Mouse (Mus musculus): ENCODE results near the gene Ybx3. TPM values are rescaled to one million over a fixed set of nuclear protein-coding genes. Genes with fewer than 3 reads are reported as not detected.

The Ybx3 gene
- polyA plus RNA-seq, 1 experiment, result 132 TPM

GRCm38 (mm10) chr6:131340082-131340481 is 48.2 kb downstream of the Ybx3 start:
- Histone ChIP-seq H3K4me1 (ENCODE audit: control insufficient read depth, insufficient read depth, insufficient read length, low read length) (peaks cover 17% of the 10 kb centered on the region; the same call in 1 of the 2 replicates), H3K27me3 (ENCODE audit: control insufficient read depth, insufficient read depth, low read length) (no peaks in the 10 kb centered on the region), H3K36me3 (ENCODE audit: control insufficient read depth, insufficient read depth, low read length) (peaks cover 7% of the 10 kb centered on the region; the same call in 1 of the 2 replicates), H3K27ac (ENCODE audit: insufficient read depth, low read depth, low read length) (peak overlapping the region; percentile 77), H3K4me3 (ENCODE audit: low read depth, low read length) (no peak overlapping the region)
- TF ChIP-seq CTCF (IDR thresholded peaks at IDR 0.05; ENCODE audit: extremely low read depth, insufficient read length, insufficient replicate concordance, low read depth, low read length), result no peak
- no peak for TF ChIP-seq POLR2A (IDR thresholded peaks at IDR 0.05; ENCODE audit: low read depth, low read length)
- WGBS, result 22% methylated on average over 3 of the region's 3 CpGs

DNA sequence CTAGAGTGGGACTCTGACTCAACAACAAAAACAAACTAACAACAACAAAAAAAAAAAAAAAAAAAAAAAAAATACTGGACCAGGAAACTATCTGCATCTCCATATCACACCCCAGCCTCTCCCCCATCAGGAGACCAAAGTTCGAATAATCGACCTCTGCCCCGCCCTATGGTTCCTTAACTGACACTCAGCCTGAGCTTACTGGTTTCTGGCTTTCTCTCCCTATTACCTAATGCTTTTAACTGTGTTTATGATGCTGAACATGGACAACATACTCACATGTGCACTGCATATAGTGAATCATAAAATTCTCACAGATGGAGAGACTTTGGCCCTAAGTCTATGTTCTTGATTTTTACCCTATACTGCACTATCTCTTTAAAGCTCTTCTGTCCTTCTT is 49.0 kb downstream of the Ybx3 start:
- WGBS, result 21% methylated on average over 3 of the region's 3 CpGs

GRCm38 (mm10) chr6:131338787-131339186 is 49.5 kb downstream of the Ybx3 start:
- no peaks in the 10 kb centered on the region for H3K27me3 ChIP-seq (ENCODE audit: control insufficient read depth, insufficient read depth, low read length)
- TF ChIP-seq POLR2A (IDR thresholded peaks at IDR 0.05; ENCODE audit: low read depth, low read length), result no peak
- TF ChIP-seq CTCF (IDR thresholded peaks at IDR 0.05; ENCODE audit: extremely low read depth, insufficient read length, insufficient replicate concordance, low read depth, low read length), result no peak
- H3K27ac ChIP-seq (ENCODE audit: insufficient read depth, low read depth, low read length), result peak overlapping the region; percentile 92
- peaks cover 7% of the 10 kb centered on the region; the same call in 1 of the 2 replicates for H3K36me3 ChIP-seq (ENCODE audit: control insufficient read depth, insufficient read depth, low read length)
- H3K4me1 ChIP-seq (ENCODE audit: control insufficient read depth, insufficient read depth, insufficient read length, low read length), result peaks cover 13% of the 10 kb centered on the region; the same call in 1 of the 2 replicates
- WGBS, result 34% methylated on average over 1 of the region's 1 CpGs
- no peak overlapping the region for H3K4me3 ChIP-seq (ENCODE audit: low read depth, low read length)

More for the DNA sequence above, 49.0 kb downstream of the Ybx3 start:
- no peaks in the 10 kb centered on the region for H3K27me3 ChIP-seq (ENCODE audit: control insufficient read depth, insufficient read depth, low read length)
- H3K4me1 ChIP-seq (ENCODE audit: control insufficient read depth, insufficient read depth, insufficient read length, low read length), result peaks cover 17% of the 10 kb centered on the region; the same call in 1 of the 2 replicates
- H3K4me3 ChIP-seq (ENCODE audit: low read depth, low read length), result no peak overlapping the region
- H3K27ac ChIP-seq (ENCODE audit: insufficient read depth, low read depth, low read length), result peak overlapping the region; percentile 92
- TF ChIP-seq CTCF (IDR thresholded peaks at IDR 0.05; ENCODE audit: extremely low read depth, insufficient read length, insufficient replicate concordance, low read depth, low read length), result no peak
- TF ChIP-seq POLR2A (IDR thresholded peaks at IDR 0.05; ENCODE audit: low read depth, low read length), result no peak
- H3K36me3 ChIP-seq (ENCODE audit: control insufficient read depth, insufficient read depth, low read length), result peaks cover 7% of the 10 kb centered on the region; the same call in 1 of the 2 replicates

GRCm38 (mm10) chr6:131327076-131327475 is 61.2 kb downstream of the Ybx3 start:
- Histone ChIP-seq H3K27me3 (ENCODE audit: control insufficient read depth, insufficient read depth, low read length) (no peaks in the 10 kb centered on the region), H3K4me1 (ENCODE audit: control insufficient read depth, insufficient read depth, insufficient read length, low read length) (peaks cover 11% of the 10 kb centered on the region; the same call in 1 of the 2 replicates), H3K36me3 (ENCODE audit: control insufficient read depth, insufficient read depth, low read length) (no peaks in the 10 kb centered on the region), H3K27ac (ENCODE audit: insufficient read depth, low read depth, low read length) (no peak overlapping the region), H3K4me3 (ENCODE audit: low read depth, low read length) (no peak overlapping the region)
- no peak for TF ChIP-seq POLR2A (IDR thresholded peaks at IDR 0.05; ENCODE audit: low read depth, low read length)
- TF ChIP-seq CTCF (IDR thresholded peaks at IDR 0.05; ENCODE audit: extremely low read depth, insufficient read length, insufficient replicate concordance, low read depth, low read length), result no peak
- 36% methylated on average over 2 of the region's 2 CpGs for WGBS

DNA sequence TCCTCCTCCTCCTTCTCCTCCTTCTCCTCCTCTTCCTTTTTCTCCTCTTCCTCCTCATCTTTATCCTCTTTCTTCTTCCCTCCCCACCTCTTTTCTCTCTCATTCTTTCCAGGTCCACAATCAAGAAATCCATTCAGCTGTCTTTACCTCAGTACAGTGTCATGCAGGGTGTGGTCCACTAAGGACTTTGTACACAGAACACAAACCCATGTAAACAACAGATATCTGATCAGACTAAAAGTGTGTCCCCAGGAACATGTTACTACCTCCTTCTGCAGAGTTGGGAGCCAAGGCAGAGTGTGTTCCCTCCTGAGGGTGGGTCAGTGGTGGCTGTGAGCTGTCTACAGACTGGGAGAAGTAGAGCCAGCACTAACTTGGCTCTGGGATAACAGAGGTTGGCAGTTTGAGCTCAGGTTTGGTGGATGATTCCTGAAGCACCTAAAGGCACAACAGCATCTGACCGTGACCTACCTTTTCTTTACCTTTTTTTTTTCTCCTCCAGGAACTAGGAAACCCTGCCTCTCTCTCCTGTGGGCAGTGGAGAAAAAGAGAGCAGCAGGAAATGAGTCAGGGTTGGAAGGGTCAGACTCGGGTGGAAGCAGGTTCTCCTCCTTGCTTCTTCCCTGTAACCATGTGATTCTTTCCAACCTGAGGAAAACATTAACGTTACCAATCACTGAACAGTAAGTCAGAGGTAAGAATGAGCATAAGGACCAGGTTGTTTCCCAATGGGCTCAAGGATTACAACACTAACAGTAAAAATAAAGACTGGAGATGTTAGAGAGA is 66.2 kb downstream of the Ybx3 start:
- Histone ChIP-seq H3K27me3 (ENCODE audit: control insufficient read depth, insufficient read depth, low read length) (no peaks in the 10 kb centered on the region), H3K27ac (ENCODE audit: insufficient read depth, low read depth, low read length) (peak overlapping the region; percentile 96), H3K4me1 (ENCODE audit: control insufficient read depth, insufficient read depth, insufficient read length, low read length) (peaks cover 17% of the 10 kb centered on the region; the same call in 1 of the 2 replicates), H3K36me3 (ENCODE audit: control insufficient read depth, insufficient read depth, low read length) (peaks cover 18% of the 10 kb centered on the region), H3K4me3 (ENCODE audit: low read depth, low read length) (no peak overlapping the region)
- 17% methylated on average over 3 of the region's 3 CpGs for WGBS
- TF ChIP-seq POLR2A (IDR thresholded peaks at IDR 0.05; ENCODE audit: low read depth, low read length) (no peak), CTCF (IDR thresholded peaks at IDR 0.05; ENCODE audit: extremely low read depth, insufficient read length, insufficient replicate concordance, low read depth, low read length) (no peak)

- peak overlapping the region; percentile 68 for H3K27ac ChIP-seq (ENCODE audit: insufficient read depth, low read depth, low read length)
- no peaks in the 10 kb centered on the region for H3K27me3 ChIP-seq (ENCODE audit: control insufficient read depth, insufficient read depth, low read length)
- H3K4me3 ChIP-seq (ENCODE audit: low read depth, low read length), result no peak overlapping the region
- peaks cover 35% of the 10 kb centered on the region for H3K36me3 ChIP-seq (ENCODE audit: control insufficient read depth, insufficient read depth, low read length)
- WGBS, result 37% methylated on average over 7 of the region's 7 CpGs
- H3K4me1 ChIP-seq (ENCODE audit: control insufficient read depth, insufficient read depth, insufficient read length, low read length), result peaks cover 10% of the 10 kb centered on the region; the same call in 1 of the 2 replicates
- no peak for TF ChIP-seq POLR2A (IDR thresholded peaks at IDR 0.05; ENCODE audit: low read depth, low read length)
Measured at GRCm38 (mm10) chr6:131316155-131317101, 71.8 kb downstream of the Ybx3 start.

Other genes with a start within 250 kb of the Ybx3 start
- 0.13 and 0.28 TPM in 2 replicates for gene Klra2, start 141.1 kb downstream of the Ybx3 start, polyA plus RNA-seq (2012; rRNA removed)
- 0.30 and 0.34 TPM in 2 replicates for gene Magohb, start 95.2 kb downstream of the Ybx3 start, polyA plus RNA-seq (2012; rRNA removed)
- 10.4 and 33.0 TPM in 2 replicates for gene Styk1, start 34.9 kb downstream of the Ybx3 start, polyA plus RNA-seq (2012; rRNA removed)
- gene 5430401F13Rik, start 97.9 kb upstream of the Ybx3 start, polyA plus RNA-seq (2012; rRNA removed), result not detected in 2 replicates
- not detected in 2 replicates for gene Gm6619, start 97.9 kb upstream of the Ybx3 start, polyA plus RNA-seq (2012; rRNA removed)
- gene Tas2r130, start 242.4 kb upstream of the Ybx3 start, polyA plus RNA-seq (2012; rRNA removed), result not detected in 2 replicates

Data from small intestine, adult 2 months (tissue).